Mouse (Mus musculus) heart, postnatal 4 days (tissue): ENCODE measurements around the gene Hadha. TPM values are rescaled to one million over a fixed set of nuclear protein-coding genes. Genes with fewer than 3 reads are reported as not detected.
A peak's percentile ranks its signal among the peaks of the same experiment; 100 is the strongest.

Experiments
- DNase-seq: peaks from one replicate; pipeline ENCODE4 v3.0.0; 2021
- total RNA-seq, 2 experiments: library from RNA; stranded (reverse); gene quantifications; 2 replicates each; pipeline ENCODE4 v1.2.3; 2021

Hadha gene
- total RNA-seq, 2 experiments from 2014 or later, result 1,073 to 1,141 TPM

GRCm38 (mm10) chr5:30111126-30111525, 43.8 kb downstream of the Hadha start:
- peak; percentile 71 for DNase-seq

- no peak for DNase-seq
Observed at GRCm38 (mm10) chr5:30110371-30111060, 44.4 kb downstream of the Hadha start.

- no peak for DNase-seq
Observed at GRCm38 (mm10) chr5:30109899-30110298, 45.1 kb downstream of the Hadha start.

DNA sequence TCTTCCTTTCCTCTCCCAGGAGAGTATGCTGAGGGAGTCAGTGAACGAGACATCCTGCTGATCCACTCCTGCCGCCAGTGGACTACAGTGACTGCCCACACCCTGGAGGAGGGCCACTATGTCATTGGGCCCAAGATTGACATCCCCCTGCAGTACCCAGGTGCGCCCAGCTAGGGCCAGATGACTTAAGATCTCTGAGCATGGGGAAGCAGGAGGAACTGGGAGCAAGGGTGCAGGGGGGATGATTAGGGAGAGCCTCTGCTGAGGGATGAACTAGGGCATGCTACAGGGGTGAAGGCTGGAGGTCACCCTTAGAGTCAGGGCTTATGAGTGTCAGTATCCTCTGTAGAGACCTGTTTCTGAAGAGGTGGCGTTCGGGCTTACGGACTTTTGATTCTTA, 46.7 kb downstream of the Hadha start:
- no peak for DNase-seq

GRCm38 (mm10) chr5:30107611-30108041, 47.3 kb downstream of the Hadha start:
- no peak for DNase-seq

DNA sequence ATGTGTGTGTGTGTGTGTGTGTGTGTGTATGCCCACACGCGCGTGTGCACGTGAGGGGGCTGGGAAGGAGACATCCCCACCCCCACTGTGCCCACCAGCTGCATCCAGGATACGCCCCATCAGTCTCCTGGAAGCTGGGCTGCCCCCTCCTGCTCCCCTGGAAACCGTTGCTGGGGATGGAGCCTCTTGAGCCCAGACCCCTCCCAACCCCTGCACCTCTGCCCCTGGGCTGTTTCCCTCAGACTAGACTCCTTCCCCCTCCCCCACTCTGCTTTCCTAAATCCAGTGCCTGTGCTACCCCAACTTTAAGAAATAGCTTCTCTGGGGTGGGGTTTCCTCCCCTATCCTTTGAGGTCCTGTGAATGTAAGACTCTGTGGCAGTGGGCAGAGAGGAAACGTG, 47.8 kb downstream of the Hadha start:
- no peak for DNase-seq

DNA sequence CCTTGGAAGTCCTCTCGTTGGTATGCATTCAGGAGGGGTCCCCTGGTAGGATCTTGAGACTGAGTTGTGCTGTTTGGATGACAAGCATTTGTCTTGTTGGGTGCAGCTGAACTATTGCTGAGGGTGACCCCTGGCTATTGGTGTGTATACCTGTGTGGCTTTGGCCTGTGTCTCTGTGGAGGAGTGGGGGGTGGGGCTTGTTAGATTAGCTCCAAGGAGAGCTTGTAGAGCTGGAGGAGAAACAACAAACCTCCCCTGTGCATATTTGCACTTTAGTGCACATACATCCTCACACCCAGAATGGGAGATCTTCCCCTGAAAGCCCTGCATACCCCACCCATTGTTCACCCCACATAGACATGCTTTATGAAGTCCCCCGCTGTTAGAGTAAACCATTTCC, 48.2 kb downstream of the Hadha start:
- no peak for DNase-seq

DNA sequence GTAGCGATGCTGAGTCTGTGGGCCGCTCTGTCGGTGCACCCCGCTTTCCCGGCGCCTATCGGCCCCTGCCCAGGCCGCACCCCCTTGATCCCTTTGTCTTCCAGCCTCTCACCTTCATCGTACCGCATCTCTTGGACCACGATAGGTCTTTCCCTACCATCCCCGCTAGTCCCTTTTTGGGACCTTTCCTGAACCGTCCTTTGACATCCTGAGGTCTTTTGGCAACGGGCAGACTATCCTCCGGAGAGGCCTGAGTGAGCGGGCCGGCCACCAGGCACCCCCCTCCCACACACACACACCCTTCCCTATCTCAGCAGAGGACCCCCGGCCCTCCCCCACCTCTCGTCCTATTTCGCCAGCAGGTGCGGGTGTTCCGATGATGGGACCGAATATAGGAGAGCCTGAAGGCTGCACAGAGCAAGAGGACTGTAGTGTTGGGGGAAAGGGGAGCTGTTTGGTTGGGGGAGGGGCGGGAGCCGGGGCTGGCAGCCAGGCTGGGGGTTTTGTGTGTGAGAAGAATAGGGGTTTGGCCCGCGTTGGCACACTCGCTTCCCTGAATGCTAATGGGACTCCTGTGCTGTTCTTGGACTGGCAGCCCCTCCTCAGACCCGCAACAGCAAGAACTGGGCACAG, 49.2 kb downstream of the Hadha start, which contains the start of gene 3110082J24Rik:
Gene 3110082J24Rik (minus strand): TSS at position 419 of the 633 bp plus-strand sequence.
- no peak for DNase-seq

GRCm38 (mm10) chr5:30104841-30105667, 49.9 kb downstream of the Hadha start, which contains the start of gene Garem2:
Gene Garem2 (plus strand): TSS chr5:30105161.
- no peak for DNase-seq

DNA sequence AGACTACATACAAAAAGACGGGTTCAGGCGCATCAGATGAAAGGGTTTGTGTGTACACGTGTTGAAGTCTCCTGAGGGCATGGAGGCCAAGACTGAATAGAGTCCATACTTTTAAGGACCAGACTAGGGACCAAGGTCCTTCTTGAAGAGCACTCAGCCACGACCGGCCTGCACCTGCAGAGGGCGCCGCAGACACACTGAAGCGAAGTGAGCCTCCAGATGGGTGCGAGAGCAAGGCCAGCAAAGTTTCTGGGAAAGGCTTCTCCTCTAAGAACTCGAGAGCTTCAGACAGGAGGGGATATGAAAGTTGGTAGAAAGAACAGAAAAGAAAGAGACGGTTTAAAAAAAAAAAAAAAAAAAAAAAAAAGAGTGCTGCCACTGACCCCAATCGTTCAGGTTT, 50.6 kb downstream of the Hadha start:
- DNase-seq, result peak; percentile 63

DNA sequence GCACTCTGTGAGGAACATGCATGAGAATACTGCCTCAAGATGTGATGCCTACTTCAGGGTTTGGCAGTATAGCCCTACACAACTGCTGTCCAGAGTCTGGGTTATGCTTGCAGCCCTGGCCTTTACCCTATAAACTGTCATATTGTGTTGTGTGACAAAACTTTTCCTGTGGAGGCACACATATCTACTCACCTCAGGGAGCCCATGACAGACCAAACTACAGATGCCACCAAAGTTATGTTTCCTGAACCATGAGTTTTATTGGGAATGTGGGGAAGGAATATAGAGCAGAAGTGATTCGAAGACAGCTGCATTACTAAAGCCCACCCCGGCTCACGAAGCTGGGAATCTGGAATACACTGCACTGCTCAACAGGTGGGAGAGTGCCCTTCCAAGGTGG, 51.6 kb downstream of the Hadha start:
- DNase-seq, result no peak

GRCm38 (mm10) chr5:30098260-30098659, 56.7 kb downstream of the Hadha start:
- no peak for DNase-seq

GRCm38 (mm10) chr5:30095731-30096130, 59.2 kb downstream of the Hadha start:
- DNase-seq, result no peak

DNA sequence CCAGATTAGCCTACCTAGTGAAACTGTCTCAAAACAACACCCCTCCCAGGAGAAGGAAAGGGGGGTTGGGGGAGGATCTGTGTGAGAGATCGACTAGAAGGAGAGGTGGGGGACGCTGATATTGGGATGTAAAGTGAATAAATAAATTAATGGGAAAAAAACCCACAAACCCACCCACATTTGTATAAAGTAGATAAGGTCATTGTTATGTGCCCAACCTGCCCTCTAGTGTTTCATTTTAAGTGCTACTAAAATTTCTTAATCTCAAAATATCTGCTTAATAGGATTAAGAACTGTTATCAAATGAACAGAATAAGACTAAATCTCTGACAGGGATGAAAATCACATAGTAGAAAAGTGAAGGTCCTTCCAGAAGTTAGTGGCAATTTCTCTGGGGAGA, 60.6 kb downstream of the Hadha start:
- DNase-seq, result no peak

- no peak for DNase-seq
Observed at GRCm38 (mm10) chr5:30092701-30093100, 62.3 kb downstream of the Hadha start.

- DNase-seq, result peak; percentile 86
Observed at GRCm38 (mm10) chr5:30072825-30073821, 81.8 kb downstream of the Hadha start, which contains the start of gene Tyms. Gene Tyms (minus strand): TSS chr5:30073617.

GRCm38 (mm10) chr5:30072377-30072776, 82.6 kb downstream of the Hadha start:
- DNase-seq, result no peak

DNA sequence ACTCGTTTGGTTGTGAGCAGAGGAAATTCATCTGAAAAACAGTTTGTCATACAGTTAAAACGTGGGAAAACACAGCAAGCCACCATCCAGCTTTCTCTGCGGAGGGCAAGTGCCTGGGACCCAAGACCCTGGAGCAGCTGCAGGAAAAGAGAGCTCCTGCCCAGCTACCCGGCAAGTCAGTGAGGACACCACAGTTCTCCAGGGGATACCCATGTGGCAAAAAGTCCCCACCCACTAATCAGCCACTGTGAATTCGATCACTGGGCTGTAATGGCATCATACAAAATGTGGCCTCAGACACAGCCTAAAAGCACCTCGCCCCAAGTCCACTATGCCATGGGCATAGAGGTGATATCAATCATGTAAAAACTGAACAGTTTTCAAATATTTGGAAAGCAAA, 83.3 kb downstream of the Hadha start:
- no peak for DNase-seq
